Mouse (Mus musculus) heart, postnatal 10 days (tissue): ENCODE results near the gene Drd3. TPM values are rescaled to one million over a fixed set of nuclear protein-coding genes. Genes with fewer than 3 reads are reported as not detected.
A peak's percentile ranks its signal among the peaks of the same experiment; 100 is the strongest.

Source experiments
- DNase-seq, 2 experiments: peaks; one replicate each; pipeline ENCODE4 v3.0.0; 2021
- intact Hi-C: fragments of 180-260 bp; cut with DNase I; formaldehyde crosslinking; loops from one replicate; pipeline ENCODE4 v1.15.1; 2025
- total RNA-seq, 2 experiments: library from RNA; stranded (reverse); gene quantifications; 2 replicates each; pipeline ENCODE4 v1.2.3; 2021

The Drd3 gene
- not detected for total RNA-seq

DNA sequence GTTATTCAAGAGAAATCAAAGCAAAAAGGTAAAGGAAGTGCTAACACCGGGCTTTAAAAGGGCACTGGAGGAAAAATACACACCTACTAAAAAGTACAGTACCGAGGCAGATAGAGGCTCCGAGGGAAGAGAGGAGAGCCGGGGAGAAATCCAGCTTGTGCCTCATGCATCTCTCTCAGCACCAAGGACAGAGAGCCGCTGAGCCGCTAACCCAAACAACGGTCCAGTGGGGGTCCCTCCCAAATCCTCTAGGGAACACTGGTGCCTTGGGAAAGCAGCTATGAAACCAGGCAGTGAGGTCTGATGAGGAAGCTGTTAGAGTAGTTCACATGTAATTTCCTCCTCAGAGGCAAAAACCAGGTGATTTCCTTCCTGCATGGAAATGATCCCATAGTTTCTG is at the start of gene Drd3:
TSS of gene Drd3 (plus strand) at position 276 of the 400 bp plus-strand sequence.
- intact Hi-C loops: no loop called here
- DNase-seq: peak; percentile 18 to 46

DNA sequence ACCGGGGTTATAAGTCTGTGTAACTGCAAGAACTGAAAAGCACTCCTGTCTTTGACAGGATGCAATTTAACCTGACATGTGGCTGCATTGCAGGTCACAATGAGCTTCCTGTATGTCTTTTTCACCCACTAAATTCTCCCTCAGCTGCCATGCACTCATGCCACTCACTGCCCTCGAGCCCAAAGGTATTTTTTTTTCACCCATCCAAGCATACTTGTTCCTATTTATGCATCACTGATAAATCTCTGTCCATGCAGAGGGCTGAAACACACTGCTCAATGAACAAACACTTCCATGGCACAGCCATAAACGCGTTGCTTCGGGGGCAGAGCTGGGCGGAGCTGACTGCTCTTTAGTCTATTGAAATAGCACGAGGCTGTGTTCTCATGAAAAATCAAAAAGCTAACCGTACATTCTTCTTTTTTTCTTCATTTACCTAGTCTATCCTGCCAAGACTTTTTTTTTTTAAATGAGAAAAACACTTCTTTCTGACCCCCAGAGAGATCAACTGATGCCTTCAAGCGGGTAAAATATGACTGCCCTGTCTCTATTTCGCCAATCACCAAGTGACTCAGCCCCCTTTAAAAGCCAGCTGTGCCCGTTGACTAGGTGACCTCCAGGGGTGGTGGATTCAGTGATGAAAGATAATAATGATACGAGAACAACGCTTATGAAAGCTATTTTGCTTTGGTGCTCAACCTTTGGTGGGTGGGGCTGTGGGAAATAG is 45.3 kb upstream of the Drd3 start:
- intact Hi-C loops: no loop called here
- peak in 1 of 2 experiments; percentile 9 for DNase-seq

DNA sequence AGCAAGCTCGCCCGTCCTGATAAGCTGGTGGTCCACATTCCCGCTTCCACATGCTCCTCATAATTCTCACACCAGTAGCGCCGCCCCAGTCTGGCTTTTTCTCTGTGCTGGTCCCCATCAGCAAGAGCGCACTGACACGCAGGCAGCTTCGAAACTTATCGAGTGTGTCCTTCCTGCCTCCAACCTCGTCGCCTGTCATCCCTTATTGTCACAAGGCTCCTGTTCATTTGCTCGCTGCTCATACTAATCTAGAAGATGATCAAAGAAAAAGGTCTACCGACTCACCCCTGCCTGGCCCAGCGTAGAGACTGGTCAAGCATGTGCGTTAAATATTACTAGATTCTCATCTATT is 44.8 kb upstream of the Drd3 start:
- intact Hi-C loops: no loop called here
- DNase-seq: peak; percentile 24 to 31

DNA sequence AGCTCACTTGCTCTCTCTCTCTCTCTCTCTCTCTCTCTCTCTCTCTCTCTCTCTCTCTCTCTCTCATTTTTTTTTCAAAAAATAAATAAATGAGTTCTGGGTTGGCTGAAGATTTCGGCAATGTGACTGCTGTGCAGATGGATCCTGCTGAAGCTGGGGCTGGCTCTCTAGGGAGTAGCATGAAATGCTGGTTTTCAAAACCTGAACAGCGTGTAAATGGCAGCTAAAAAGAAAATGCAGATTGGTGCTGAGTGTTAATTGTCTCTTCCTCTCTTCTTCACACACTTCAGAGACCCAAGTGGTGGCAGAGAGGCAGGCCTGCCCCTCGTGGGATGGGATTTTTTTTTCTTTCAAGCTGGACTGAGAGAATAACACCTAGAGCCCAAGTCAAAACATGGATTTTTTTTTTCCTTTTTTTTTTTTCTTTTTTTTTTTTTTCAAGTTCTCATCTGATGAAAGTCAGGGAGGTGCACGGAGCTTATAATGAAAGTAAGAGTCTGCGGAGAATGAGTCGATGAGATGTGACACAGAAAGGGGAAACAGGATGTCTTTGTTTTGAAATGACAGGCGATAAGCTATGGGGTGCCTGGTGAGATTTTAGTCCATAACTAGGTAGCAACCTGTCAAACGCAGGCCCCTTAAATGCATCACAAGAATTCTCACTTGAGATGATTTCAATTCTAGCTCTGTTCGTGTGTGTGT is 44.2 kb upstream of the Drd3 start:
- intact Hi-C loops: no loop called here
- peak in 1 of 2 experiments; percentile 20 for DNase-seq

DNA sequence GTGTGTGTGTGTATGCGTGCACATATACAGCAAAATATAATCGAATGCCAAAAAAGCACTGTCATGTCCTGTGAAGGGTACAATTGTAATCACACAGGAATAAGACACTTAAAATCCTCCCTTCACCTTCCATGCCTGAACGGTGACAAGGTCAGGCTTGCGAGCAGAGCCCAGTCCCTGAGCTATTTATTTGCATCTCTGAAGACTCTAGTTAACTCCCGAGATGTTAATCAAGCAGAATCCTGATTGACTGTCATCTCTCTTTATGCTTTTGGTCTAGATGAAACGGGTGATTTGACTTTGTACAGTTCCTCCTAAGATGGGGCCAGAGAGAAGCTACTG is 43.7 kb upstream of the Drd3 start:
- DNase-seq: peak in 1 of 2 experiments; percentile 4
- intact Hi-C loops: no loop called here

DNA sequence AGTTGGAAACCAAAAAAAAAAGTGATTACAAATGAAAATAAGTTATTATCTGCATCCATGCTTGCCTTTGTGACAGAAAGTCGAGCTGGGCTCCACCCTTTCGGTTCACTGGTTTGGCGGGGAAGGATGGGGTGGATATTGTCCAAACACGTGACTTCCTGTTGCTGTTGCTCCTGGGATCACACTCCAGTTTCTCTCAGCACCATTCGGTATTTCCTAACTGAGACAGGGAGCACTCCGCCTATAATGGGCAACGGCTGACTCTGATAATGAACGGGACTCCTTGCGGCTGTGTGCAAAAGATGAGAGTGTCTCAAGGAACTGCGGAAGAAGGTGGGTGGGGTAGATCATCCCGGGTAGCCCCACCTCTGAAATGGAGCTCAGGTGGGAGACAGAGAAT is 43.2 kb upstream of the Drd3 start:
- peak; percentile 68 to 69 for DNase-seq
- intact Hi-C loops: no loop called here

DNA sequence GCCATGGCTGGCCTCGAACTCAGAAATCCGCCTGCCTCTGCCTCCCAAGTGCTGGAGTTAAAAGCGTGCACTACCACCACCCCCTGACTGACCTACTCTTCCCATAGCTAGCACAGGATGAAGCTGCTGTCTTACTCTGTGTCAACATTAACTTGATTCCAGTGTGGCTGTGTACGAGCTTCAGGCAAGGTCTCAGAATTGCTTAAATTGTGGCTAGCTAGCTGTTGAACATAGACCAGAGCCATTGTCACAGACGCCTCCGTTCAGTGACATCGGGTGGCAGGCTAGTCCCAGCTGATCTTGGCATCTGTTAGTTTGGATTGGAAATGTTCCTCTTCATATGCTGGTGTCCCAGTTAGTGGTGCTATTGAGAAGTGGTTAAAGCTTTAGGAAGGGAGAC is 42.5 kb upstream of the Drd3 start:
- DNase-seq: peak in 1 of 2 experiments; percentile 4
- intact Hi-C loops: no loop called here

DNA sequence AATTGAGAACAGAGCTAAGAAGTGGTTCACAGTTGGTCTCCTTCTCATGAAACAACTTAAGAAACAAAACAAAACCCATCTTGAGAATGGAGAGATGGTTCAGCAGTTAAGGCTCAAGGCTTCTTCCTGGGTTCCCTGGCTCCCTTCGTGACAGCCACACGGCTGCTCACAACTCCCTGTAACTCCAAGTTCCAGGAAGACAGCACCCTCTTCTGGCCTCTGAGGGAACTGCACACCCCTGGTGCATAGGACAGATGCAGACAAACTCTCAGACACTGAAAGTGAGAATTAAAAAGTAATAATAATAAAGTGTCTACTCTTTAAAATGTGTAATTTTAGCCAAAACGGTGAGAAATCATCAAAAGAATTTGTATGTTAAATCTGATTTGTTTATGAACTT is 29.4 kb upstream of the Drd3 start:
- DNase-seq: peak in 1 of 2 experiments; percentile 4
- intact Hi-C loops: no loop called here

DNA sequence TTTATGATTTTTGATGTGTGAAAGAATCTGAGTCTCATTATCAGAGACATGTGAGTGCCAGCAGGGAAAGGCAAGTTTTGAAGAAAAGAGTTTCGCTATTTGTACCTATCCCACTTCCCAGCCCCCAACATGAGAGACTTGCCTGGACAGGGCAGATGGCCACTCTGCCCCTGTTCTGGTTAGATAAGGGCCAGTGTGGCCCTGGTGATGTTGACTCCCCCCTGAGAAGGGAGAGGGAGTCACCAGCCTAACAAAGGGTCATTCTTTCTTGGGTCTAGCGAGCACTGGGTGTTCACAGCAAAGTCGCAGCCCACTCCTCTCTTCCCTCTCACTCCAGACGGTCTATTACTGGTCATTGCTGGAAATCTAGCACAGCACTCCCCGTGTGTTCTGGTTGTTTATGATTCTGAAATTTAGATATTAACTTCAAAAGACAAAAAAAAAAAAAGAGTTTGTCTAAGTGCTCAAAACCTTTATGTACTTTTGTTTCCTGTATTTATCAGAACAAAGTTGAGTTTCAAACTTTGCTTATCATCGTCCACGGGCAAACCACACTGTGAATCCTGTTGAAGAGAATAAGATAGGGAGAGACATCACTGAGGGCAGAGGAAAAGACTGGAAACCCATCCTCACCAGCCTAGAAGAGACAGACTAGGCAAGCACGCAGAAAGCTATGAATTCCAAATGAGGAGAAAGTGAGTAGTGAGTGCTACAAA is 24.2 kb upstream of the Drd3 start:
- intact Hi-C loops: no loop called here
- DNase-seq: no peak

DNA sequence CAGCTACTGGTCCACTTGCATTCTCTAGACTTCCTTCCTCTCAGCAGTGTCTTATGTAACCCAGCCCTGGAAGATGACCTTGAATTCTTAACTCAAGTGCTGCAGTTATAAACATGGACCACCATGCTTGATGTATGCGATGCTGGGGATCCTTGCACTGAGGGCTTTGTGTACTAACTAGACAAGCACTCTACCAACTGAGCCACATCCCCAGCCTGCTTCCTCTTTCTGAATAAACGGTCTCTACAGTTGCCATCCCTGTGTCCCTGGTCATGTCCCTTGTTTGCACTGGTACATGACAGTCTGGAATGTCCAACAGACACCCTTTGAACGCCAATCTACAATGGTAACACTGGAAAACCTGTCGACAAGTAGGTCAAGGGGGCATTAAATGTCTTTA is 23.5 kb upstream of the Drd3 start:
- DNase-seq: no peak
- intact Hi-C loops: no loop called here

DNA sequence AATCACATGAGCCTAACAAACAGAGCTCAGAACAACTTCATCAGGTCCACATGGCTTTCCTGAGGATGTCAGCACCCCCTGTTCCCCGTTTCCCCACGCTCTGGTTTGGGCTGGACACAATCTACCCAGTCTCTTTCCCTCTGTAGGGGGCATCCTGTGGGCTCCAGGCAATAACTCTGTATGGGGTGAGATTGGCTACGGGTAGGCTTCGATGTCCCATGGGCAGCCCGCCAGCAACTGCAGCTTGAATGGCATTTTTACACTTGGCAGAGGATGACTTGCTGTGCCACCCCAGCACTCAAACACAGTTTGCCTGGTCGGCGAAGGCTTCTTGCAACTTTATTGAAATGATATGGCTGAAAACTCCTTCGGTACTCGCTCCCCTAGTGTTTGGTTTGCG is 21.3 kb upstream of the Drd3 start:
- intact Hi-C loops: no loop called here

DNA sequence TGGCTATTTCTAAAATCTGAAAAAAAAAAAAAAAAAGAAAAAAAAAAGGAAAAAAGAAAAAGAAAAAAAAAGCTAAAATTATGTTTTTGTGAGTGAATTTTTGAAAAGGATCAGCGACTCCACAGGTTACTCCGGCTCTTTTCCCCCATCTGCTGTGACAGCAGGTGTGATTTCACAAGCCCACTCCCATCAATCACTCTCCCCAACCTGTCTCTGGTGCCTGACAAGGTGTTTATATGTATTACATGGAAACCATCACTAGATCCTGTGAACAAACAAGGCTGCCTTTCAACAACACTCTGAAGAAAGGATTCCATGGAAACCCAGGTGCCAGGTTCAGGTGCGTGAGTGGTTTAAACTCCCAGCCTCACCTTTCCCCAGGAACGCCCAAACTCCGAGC is 20.9 kb upstream of the Drd3 start:
- intact Hi-C loops: no loop called here
- DNase-seq: no peak

More for the DNA sequence above, 21.3 kb upstream of the Drd3 start:
- no peak for DNase-seq

DNA sequence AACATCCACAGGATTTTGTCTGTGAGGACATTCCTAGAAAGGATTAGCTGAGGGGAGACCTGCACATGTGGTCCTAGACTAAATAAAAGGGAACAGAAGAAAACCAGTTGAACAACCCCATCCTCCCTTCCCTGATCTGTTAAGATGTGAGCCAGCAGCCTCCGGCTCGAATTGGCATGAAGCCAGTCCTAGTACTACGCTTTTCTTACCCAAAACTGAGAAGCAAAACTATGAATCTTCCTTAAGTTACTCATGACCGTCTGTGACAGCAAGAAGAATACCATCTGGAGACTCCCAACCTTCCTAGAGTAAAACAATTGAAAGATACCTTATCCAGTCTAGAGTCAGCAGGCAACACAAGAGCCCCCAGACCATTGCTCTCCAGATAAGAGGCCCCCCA is 15.9 kb upstream of the Drd3 start:
- DNase-seq: no peak
- intact Hi-C loops: no loop called here

DNA sequence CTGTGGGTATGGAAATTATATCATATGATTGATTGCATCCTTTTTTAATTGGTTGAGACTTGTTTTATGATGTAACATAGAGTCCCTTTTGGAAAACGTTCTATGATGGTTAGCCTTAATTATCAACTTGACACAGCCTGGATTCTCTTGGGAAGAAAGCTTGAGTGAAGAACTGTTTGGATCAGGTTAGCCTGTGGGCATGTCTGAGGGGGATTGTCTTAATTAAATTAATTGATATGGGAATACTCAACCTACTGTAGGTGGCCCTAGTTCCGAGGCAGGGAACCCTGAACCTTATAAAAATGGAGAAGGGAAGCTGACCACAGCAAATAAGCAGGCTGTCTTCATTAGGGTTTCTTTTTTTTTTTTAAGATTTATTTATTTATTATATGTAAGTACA is 12.9 kb upstream of the Drd3 start:
- intact Hi-C loops: no loop called here
- no peak for DNase-seq

DNA sequence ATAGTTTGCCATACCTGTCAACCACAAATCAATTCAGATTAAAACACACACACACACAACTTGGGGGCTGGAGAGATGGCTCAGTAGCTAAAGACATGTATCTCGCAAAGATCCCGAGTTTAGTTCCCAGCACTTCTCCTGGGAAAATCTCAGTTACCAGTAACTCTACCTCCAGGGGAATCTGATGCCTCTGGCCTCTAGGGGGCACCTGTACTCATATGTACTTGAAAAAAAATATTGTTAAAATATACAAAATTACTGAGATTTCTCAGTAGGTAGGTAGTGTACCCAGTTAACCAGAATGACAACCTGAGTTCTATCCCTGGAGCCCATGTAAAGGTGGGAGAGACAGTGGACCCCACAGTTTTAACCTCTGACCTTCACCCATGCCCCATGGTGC is 5.4 kb upstream of the Drd3 start:
- intact Hi-C loops: no loop called here
- no peak for DNase-seq

DNA sequence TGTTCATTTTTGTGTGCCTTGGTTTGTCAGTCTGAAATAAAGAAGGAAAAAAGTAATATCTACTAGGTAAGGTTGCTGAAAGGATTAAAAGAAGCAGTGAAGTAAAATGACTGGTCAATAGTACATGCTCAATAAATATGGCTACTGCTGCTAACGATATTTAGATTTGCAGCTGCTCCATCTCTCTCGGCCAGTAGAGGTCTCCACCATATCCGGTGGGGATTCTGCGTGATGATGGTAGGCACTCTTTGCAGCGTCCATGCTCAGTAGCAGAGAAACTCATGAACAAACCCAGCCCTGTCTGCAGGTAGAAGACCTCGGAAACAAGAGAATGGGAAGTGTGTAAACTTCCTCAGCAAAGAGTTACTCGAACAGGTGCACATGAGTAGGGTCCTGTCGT is 926 bp upstream of the Drd3 start:
- no peak for DNase-seq
- intact Hi-C loops: no loop called here

DNA sequence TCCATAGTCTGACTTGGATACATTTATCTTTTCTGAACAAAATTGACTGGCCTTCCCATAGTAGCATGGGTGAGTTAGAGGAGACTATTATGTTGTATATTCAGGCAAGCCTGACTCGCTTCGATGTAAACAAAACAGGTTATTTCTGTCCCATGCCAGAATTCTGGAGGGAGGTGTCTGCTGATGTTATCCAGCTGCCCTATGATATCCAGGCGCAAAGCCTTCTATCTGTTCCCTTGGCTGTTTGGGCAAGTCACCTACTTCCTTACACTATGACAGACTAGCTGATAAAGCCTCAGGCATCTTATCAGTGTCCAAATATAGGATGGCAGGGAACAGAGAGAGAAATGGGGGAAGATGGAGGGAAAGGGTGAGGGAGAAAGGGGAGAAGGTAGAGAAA is 18.5 kb downstream of the Drd3 start:
- peak; percentile 37 to 71 for DNase-seq
- intact Hi-C loops: no loop called here

DNA sequence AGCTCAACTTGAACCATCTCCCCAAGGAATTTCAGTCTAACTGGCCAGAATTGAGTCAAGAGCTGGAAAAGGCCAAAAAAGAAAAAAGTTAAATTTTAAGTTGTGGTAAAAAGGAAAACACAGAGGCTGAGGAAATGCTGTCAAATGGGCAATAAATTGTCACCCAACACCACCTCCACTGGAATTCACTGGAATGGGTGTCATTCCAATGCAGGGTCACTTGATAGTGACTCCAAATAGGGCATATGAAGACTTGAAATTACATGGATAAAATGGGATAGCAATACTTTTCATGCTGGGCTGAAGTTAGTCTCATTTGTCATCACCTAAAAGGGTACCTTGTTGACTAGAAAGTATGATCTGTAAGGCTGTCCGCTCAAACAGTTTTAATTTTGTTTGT is 18.9 kb downstream of the Drd3 start:
- DNase-seq: no peak
- intact Hi-C loops: no loop called here

DNA sequence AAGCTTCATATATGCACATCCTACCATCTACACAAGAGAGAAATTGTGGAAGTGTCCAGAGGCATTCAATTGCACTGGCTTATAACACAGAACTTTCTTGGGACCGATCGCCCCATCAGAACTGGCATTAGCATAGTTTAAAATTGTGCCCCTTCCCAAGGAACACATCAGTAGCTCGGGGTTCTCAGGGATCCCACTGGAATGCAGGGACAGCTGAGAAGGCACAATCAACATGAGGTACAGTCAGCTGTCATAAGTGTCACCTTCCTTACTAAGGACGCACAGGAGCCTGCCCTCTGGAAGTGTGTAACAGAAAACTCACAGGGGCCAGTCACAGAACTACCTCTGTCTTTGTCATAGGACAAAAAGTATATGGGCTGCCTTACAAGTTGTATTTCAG is 19.7 kb downstream of the Drd3 start:
- intact Hi-C loops: no loop called here
- DNase-seq: no peak

DNA sequence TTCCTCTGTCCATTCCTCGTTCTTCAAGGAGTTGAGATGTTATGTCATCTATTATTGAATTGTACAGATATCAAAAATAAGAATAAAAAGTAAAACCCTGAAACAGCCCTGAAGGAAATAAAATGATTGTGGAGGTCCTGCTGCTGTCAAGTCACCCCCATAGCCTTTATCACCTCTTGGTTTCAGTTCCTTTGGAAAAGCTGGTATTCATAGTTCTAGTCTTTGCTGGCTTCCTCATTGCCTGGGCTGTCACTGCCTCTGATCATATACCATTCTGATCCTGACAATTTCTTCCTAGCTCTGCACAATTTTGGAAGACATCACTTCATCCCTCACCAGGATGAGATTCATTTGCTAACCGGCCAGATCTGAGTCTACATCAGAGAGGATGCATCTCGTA is 23.1 kb downstream of the Drd3 start:
- intact Hi-C loops: no loop called here
- DNase-seq: no peak

DNA sequence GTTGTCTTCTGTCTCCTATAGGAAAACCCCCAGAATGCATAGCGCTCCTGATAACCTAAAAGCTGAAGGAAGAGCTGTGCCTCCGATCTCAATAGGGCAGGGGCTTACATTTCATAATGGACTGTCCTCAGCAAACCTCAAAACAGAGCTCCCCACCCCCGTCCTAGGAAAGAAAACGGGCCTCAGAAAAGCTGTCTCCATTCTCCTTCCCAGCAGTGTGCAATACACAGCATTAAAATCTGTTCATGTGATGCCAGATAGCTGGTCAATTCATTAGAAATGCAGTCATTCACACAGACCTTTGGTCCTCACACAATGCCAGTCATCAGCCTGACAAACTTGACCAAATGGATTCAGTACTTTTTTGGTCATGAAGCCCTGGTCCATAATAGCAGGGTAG is 45.7 kb downstream of the Drd3 start:
- intact Hi-C loops: no loop called here
- DNase-seq: no peak

DNA sequence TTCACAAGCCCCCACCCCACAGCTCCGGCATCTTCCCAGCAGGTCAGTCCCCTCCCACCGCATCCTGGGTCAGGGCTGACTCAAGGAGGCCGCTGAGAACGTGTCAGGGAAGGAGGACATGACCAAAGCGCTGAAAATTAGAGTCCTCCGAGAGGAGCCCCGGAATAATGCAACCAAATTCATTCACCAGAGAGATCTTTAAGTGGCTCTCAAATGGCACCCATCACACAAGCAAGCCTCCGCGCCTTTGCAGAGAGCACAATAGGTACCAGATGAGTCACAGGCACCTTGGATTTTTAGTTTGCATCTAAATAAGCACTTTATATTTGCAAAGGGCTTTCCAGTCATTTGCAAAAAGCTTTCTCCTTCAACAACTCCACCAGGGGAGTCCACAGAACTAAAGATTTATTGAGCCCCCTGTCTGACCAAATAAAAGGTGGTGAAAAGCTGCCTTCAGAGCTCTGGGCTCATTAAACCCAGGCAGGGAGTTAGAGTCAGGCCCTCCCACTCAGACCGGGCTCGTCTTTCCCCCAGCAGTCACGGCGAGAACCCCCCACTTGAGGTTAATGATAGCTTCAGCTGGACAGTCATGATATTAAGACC is 46.4 kb downstream of the Drd3 start:
- intact Hi-C loops: loop anchor here (5.0 to 10.0 kb wide), 5 partner anchors 208 to 1633 kb away; no protein-coding TSS in a partner anchor
- no peak for DNase-seq
